Mouse (Mus musculus): ENCODE measurements around the gene Ranbp3. TPM values are rescaled to one million over a fixed set of nuclear protein-coding genes. Genes with fewer than 3 reads are reported as not detected.

Gene Ranbp3
- total RNA-seq (2023), result 10 to 100 TPM; 58.0 to 58.8 TPM

GRCm38 (mm10) chr17:56672941-56673646 lies at the start of gene Ranbp3:
Ranbp3 (plus strand) TSS chr17:56673294.

GRCm38 (mm10) chr17:56626754-56627470 lies 46.2 kb upstream of the Ranbp3 start, which contains the start of gene Lonp1:
Lonp1 (minus strand) TSS chr17:56626887.

GRCm38 (mm10) chr17:56627530-56628277 lies 45.4 kb upstream of the Ranbp3 start, which contains the start of gene Catsperd:
Catsperd (plus strand) TSS chr17:56628143.

GRCm38 (mm10) chr17:56717363-56718058 lies 44.4 kb downstream of the Ranbp3 start, which contains the start of the genes Ndufa11 and Vmac:
Ndufa11 (plus strand) TSS chr17:56717767.
Vmac (minus strand) TSS chr17:56718022.

GRCm38 (mm10) chr17:56757416-56758123 lies 84.5 kb downstream of the Ranbp3 start, which contains the start of gene Nrtn:
Nrtn (minus strand) TSS chr17:56757530.

Other genes with a start within 250 kb of the Ranbp3 start
- gene Ptprs, start 196.8 kb upstream of the Ranbp3 start, total RNA-seq (2023), result 10 to 100 TPM; 23.5 to 24.6 TPM
- gene Znrf4, start 160.9 kb upstream of the Ranbp3 start, total RNA-seq (2023), result not detected
- gene Gm20219, start 118.9 kb upstream of the Ranbp3 start, total RNA-seq (2023), result 1 to 10 TPM; 3.8 to 4.1 TPM
- gene Safb2, start 88.7 kb upstream of the Ranbp3 start, total RNA-seq (2023), result 100 to 1,000 TPM; 246 to 264 TPM
- 100 to 1,000 TPM; 131 to 143 TPM for gene Safb, start 88.5 kb upstream of the Ranbp3 start, total RNA-seq (2023)
- gene 2410015M20Rik, start 63.5 kb upstream of the Ranbp3 start, total RNA-seq (2023), result 10 to 100 TPM; 46.1 to 46.2 TPM
- gene Rpl36, start 59.9 kb upstream of the Ranbp3 start, total RNA-seq (2023), result 100 to 1,000 TPM; 435 to 479 TPM
- 10 to 100 TPM; 19.7 to 22.8 TPM for gene Lonp1, start 46.4 kb upstream of the Ranbp3 start, total RNA-seq (2023)
- 1 to 10 TPM; 1.3 to 1.7 TPM for gene Catsperd, start 45.2 kb upstream of the Ranbp3 start, total RNA-seq (2023)
- 10 to 100 TPM; 60.0 to 63.3 TPM for gene Ndufa11, start 44.5 kb downstream of the Ranbp3 start, total RNA-seq (2023)
- gene Vmac, start 44.7 kb downstream of the Ranbp3 start, total RNA-seq (2023), result 1 to 10 TPM; 1.9 to 2.4 TPM
- not detected for gene Nrtn, start 84.2 kb downstream of the Ranbp3 start, total RNA-seq (2023)
- gene Dus3l, start 91.5 kb downstream of the Ranbp3 start, total RNA-seq (2023), result 10 to 100 TPM; 18.1 to 24.0 TPM
- under 1 TPM in 1 of 2 experiments, not detected in 1; 0.78 TPM for gene Prr22, start 97.0 kb downstream of the Ranbp3 start, total RNA-seq (2023)
- 1 to 10 TPM; 6.2 to 7.4 TPM for gene Rfx2, start 157.7 kb downstream of the Ranbp3 start, total RNA-seq (2023)
- not detected for gene Acsbg2, start 201.2 kb downstream of the Ranbp3 start, total RNA-seq (2023)
- gene 1700061G19Rik, start 202.2 kb downstream of the Ranbp3 start, total RNA-seq (2023), result under 1 TPM in 1 of 2 experiments, not detected in 1; 0.13 TPM

All from neutrophil, adult 59 days (primary cell).